Mouse (Mus musculus) heart, adult 2 months (tissue): ENCODE measurements around the gene Serpina5. TPM values are rescaled to one million over a fixed set of nuclear protein-coding genes. Genes with fewer than 3 reads are reported as not detected.

Experiments used
- DNase-seq, 2 experiments: peaks; one replicate each; pipeline ENCODE4 v3.0.0; 2021
- H3K27ac ChIP-seq: fragments of 200-600 bp; 2 replicates; pipeline ENCODE4 v1.8.1; 2022
- H3K27me3 ChIP-seq: fragments of 200-500 bp; 2 replicates; pipeline ENCODE4 v1.6.1; 2012; ENCODE audit warnings: mild to moderate bottlenecking, low read length, inconsistent platforms, mixed read lengths; ENCODE audit not compliant: control insufficient read depth, insufficient read depth
- H3K36me3 ChIP-seq: fragments of 200-500 bp; 2 replicates; pipeline ENCODE4 v1.6.1; 2012; ENCODE audit warnings: low read length, inconsistent platforms; ENCODE audit not compliant: control insufficient read depth, insufficient read depth
- H3K4me1 ChIP-seq: fragments of 200-500 bp; 2 replicates; pipeline ENCODE4 v1.6.1; 2011; ENCODE audit warnings: low read length; ENCODE audit not compliant: control insufficient read depth, insufficient read depth
- H3K4me3 ChIP-seq: fragments of 200-600 bp; 2 replicates; pipeline ENCODE4 v1.8.1; 2022
- H3K79me2 ChIP-seq: fragments of 200-500 bp; replicated peaks from 2 replicates; pipeline ENCODE4 v1.6.1; 2012; ENCODE audit warnings: mild to moderate bottlenecking, inconsistent platforms, low read length, moderate library complexity, mixed read lengths; ENCODE audit not compliant: control insufficient read depth, insufficient read depth
- H3K9ac ChIP-seq: fragments of 200-500 bp; 2 replicates; pipeline ENCODE4 v1.6.1; 2012; ENCODE audit warnings: low read depth, mild to moderate bottlenecking, control low read depth, inconsistent platforms, low read length, mixed read lengths
- CTCF ChIP-seq: fragments of 200-600 bp; IDR thresholded peaks from 2 replicates; pipeline ENCODE4 v1.8.1; 2022; ENCODE audit warnings: antibody characterized with exemption, mild to moderate bottlenecking, moderate library complexity
- EP300 ChIP-seq: fragments of 200-500 bp; IDR thresholded peaks from 2 replicates; pipeline ENCODE4 v1.6.1; 2011; ENCODE audit warnings: low read depth, low read length, control low read depth; ENCODE audit not compliant: insufficient read depth
- POLR2A ChIP-seq: fragments of 200-500 bp; IDR thresholded peaks from 2 replicates; pipeline ENCODE4 v1.6.1; 2011; ENCODE audit warnings: mild to moderate bottlenecking, low read depth, low read length, control low read depth; ENCODE audit not compliant: insufficient read depth
- WGBS: fragments of 180-500 bp; shearing (Covaris S2); methylation state at CpG from one replicate; pipeline ENCODE4 v1.1.7; 2018; 5-methylcytosine and 5-hydroxymethylcytosine counted together
- intact Hi-C: fragments of 180-260 bp; cut with DNase I; formaldehyde crosslinking; loops from one replicate; pipeline ENCODE4 v1.15.1; 2025
- polyA plus RNA-seq: library from polyadenylated mRNA; depleted of rRNA; stranded (reverse); fragments of >200 nt; gene quantifications from 2 replicates; pipeline ENCODE4 v1.2.3, GENCODE M21; 2012; rRNA removed
- total RNA-seq, 2 experiments: library from RNA; stranded (reverse); gene quantifications; 2 replicates each; pipeline ENCODE4 v1.2.3; 2021

Gene Serpina5
- total and polyA plus RNA-seq, 3 experiments, result not detected

DNA sequence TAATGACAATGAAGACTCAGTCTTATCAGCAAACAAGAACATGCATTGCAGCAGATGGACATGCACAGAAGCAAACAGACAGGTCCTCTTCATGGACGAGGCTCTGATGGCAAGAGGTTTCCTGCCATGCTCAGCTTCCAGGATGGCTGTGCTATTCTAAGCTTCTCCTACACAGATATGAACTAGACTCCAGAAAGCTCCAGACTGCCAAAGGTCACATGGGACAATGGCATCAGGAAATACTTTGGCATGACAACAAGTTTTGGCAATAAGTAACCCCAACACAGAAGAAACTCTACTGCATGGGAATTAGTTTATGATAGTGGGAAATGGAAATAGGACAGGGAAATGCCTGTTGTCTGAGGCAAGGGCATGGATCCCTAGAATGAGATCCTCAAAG lies 42.4 kb downstream of the Serpina5 start:
- no peak overlapping the region for H3K4me3 ChIP-seq
- no peaks in the 10 kb centered on the region for H3K36me3 ChIP-seq
- H3K9ac ChIP-seq, result no peak overlapping the region
- TF ChIP-seq CTCF, result no peak
- no peak for TF ChIP-seq POLR2A
- TF ChIP-seq EP300, result no peak
- no peaks in the 10 kb centered on the region; the same call in 1 of the 2 replicates for H3K4me1 ChIP-seq
- no peaks in the 10 kb centered on the region for H3K27me3 ChIP-seq
- DNase-seq, result no peak
- no peaks in the 10 kb centered on the region for H3K79me2 ChIP-seq
- H3K27ac ChIP-seq, result no peak overlapping the region
- intact Hi-C loops, result no loop called here
- WGBS, result 11% methylated on average over 1 of the region's 1 CpGs

DNA sequence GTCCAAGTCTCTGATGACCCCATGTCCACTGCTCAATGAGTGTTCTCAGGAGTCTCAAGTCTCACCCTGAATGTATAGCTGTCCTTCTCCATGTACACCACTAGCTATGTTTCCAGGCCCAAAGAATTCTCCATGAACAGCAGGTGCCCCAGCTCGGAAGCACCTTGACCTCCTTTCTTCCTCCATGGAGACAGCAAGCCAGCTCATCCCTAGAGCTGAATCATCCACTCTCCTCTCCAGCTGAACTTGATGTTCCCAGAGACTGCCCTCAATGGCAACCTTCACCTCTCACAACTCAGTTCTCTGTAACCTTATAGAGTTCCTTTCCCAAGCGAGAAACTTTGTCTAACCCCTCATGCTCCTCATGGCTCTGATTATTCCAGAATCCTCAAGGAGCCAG lies 44.7 kb downstream of the Serpina5 start:
- 90% methylated on average over 2 of the region's 2 CpGs for WGBS
- no peak for TF ChIP-seq CTCF
- no peak for TF ChIP-seq POLR2A
- TF ChIP-seq EP300, result no peak
- Histone ChIP-seq H3K4me1 (no peaks in the 10 kb centered on the region; the same call in 1 of the 2 replicates), H3K27ac (no peak overlapping the region), H3K27me3 (no peaks in the 10 kb centered on the region), H3K36me3 (no peaks in the 10 kb centered on the region), H3K4me3 (no peak overlapping the region), H3K79me2 (no peaks in the 10 kb centered on the region), H3K9ac (no peak overlapping the region)
- intact Hi-C loops, result loop anchor here (5.0 kb wide), 1 partner anchor 247 kb away; no protein-coding TSS in a partner anchor
- DNase-seq, result no peak

GRCm38 (mm10) chr12:104151989-104152388 lies 51.1 kb downstream of the Serpina5 start:
- Histone ChIP-seq H3K27me3 (no peaks in the 10 kb centered on the region), H3K4me1 (no peaks in the 10 kb centered on the region), H3K36me3 (no peaks in the 10 kb centered on the region), H3K27ac (no peak overlapping the region), H3K4me3 (no peak overlapping the region), H3K79me2 (no peaks in the 10 kb centered on the region), H3K9ac (no peak overlapping the region)
- TF ChIP-seq CTCF, result no peak
- intact Hi-C loops, result no loop called here
- DNase-seq, result no peak
- WGBS, result 21% methylated on average over 2 of the region's 2 CpGs

GRCm38 (mm10) chr12:104153041-104153645 lies 52.2 kb downstream of the Serpina5 start:
- H3K27ac ChIP-seq, result no peak overlapping the region
- no peak for DNase-seq

DNA sequence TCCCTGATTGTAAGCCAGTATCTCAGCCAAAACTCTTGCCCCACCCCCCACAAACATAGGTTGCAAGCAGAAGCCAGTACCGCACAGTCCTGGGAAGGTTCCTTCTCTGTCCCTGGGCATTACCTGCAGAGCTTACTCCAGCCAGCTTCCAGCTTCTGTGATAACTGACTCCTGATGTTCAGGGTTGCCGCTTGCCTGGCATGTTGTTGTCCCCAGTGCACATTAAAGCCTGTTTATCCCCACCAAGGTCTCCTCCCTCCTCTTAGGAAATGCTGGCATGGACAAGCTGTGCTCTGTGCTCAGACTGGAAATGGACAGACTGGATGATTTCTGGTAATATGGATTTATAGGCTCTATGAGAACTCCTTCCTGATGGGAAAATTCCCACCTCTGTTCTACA lies 52.7 kb downstream of the Serpina5 start, which contains the start of gene Serpina3c:
TSS of gene Serpina3c (minus strand) at position 215 of the 400 bp plus-strand sequence.
- H3K36me3 ChIP-seq, result no peaks in the 10 kb centered on the region
- no peak within 1 kb of the TSS for H3K9ac ChIP-seq
- WGBS, result 83% methylated on average over 2 of the region's 2 CpGs
- H3K4me3 ChIP-seq, result no peak within 1 kb of the TSS
- no peak within 1 kb of the TSS for H3K27ac ChIP-seq
- no peak for TF ChIP-seq EP300
- TF ChIP-seq POLR2A, result no peak
- TF ChIP-seq CTCF, result no peak
- DNase-seq, result no peak
- intact Hi-C loops, result no loop called here
- H3K4me1 ChIP-seq, result no peaks in the 10 kb centered on the region
- H3K79me2 ChIP-seq, result no peaks in the 10 kb centered on the region
- H3K27me3 ChIP-seq, result no peaks in the 10 kb centered on the region

More at GRCm38 (mm10) chr12:104153041-104153645, 52.2 kb downstream of the Serpina5 start:
- intact Hi-C loops, result no loop called here
- TF ChIP-seq POLR2A (no peak), CTCF (no peak), EP300 (no peak)
- Histone ChIP-seq H3K36me3 (no peaks in the 10 kb centered on the region), H3K4me1 (no peaks in the 10 kb centered on the region), H3K27me3 (no peaks in the 10 kb centered on the region), H3K9ac (no peak overlapping the region), H3K4me3 (no peak overlapping the region), H3K79me2 (no peaks in the 10 kb centered on the region)
- WGBS, result 56% methylated on average over 3 of the region's 3 CpGs

Other genes starting within 250 kb of the Serpina5 start
- gene Serpina1a, start 237.6 kb upstream of the Serpina5 start, total RNA-seq, result not detected
- gene Serpina1a, start 237.6 kb upstream of the Serpina5 start, polyA plus RNA-seq, result 2.4 TPM in 1 of 2 replicates, not detected in the other
- gene Serpina1c, start 196.2 kb upstream of the Serpina5 start, total RNA-seq, result not detected
- 0.14 and 4.2 TPM in 2 replicates for gene Serpina1c, start 196.2 kb upstream of the Serpina5 start, polyA plus RNA-seq
- under 1 TPM in 1 of 2 experiments, not detected in 1; 0.27 TPM for gene Serpina1e, start 142.1 kb upstream of the Serpina5 start, total RNA-seq
- 0.23 and 0.35 TPM in 2 replicates for gene Serpina1e, start 142.1 kb upstream of the Serpina5 start, polyA plus RNA-seq
- not detected for gene Serpina11, start 111.2 kb upstream of the Serpina5 start, total RNA-seq
- gene Serpina11, start 111.2 kb upstream of the Serpina5 start, polyA plus RNA-seq, result not detected in 2 replicates
- gene Serpina9, start 87.4 kb upstream of the Serpina5 start, total RNA-seq, result not detected
- 0.62 TPM in 1 of 2 replicates, not detected in the other for gene Serpina9, start 87.4 kb upstream of the Serpina5 start, polyA plus RNA-seq
- gene Serpina12, start 56.7 kb upstream of the Serpina5 start, total RNA-seq, result not detected
- gene Serpina12, start 56.7 kb upstream of the Serpina5 start, polyA plus RNA-seq, result not detected in 2 replicates
- gene Serpina3a, start 11.6 kb downstream of the Serpina5 start, total RNA-seq, result not detected
- not detected in 2 replicates for gene Serpina3a, start 11.6 kb downstream of the Serpina5 start, polyA plus RNA-seq
- gene Serpina3b, start 26.9 kb downstream of the Serpina5 start, total RNA-seq, result not detected
- gene Serpina3b, start 26.9 kb downstream of the Serpina5 start, polyA plus RNA-seq, result 0.06 TPM in 1 of 2 replicates, not detected in the other
- 1 to 10 TPM in 1 of 2 experiments, under 1 TPM in 1; 0.45 to 1.5 TPM for gene Serpina3c, start 52.8 kb downstream of the Serpina5 start, total RNA-seq
- gene Serpina3c, start 52.8 kb downstream of the Serpina5 start, polyA plus RNA-seq, result 0.61 and 1.3 TPM in 2 replicates
- gene Serpina3f, start 113.4 kb downstream of the Serpina5 start, total RNA-seq, result under 1 TPM in 1 of 2 experiments, not detected in 1; 0.26 TPM
- 0.04 TPM in 1 of 2 replicates, not detected in the other for gene Serpina3f, start 113.4 kb downstream of the Serpina5 start, polyA plus RNA-seq
- gene Serpina3g, start 135.1 kb downstream of the Serpina5 start, total RNA-seq, result 1 to 10 TPM; 1.1 to 1.6 TPM
- gene Serpina3g, start 135.1 kb downstream of the Serpina5 start, polyA plus RNA-seq, result 0.59 and 2.0 TPM in 2 replicates
- gene Serpina3i, start 162.0 kb downstream of the Serpina5 start, total RNA-seq, result under 1 TPM in 1 of 2 experiments, not detected in 1; 0.94 TPM
- gene Serpina3i, start 162.0 kb downstream of the Serpina5 start, polyA plus RNA-seq, result 0.10 and 0.12 TPM in 2 replicates
- gene Serpina3j, start 213.4 kb downstream of the Serpina5 start, total RNA-seq, result not detected
- gene Serpina3j, start 213.4 kb downstream of the Serpina5 start, polyA plus RNA-seq, result not detected in 2 replicates
- under 1 TPM; 0.14 to 0.34 TPM for gene Serpina3k, start 237.4 kb downstream of the Serpina5 start, total RNA-seq
- gene Serpina3k, start 237.4 kb downstream of the Serpina5 start, polyA plus RNA-seq, result 2.3 TPM in 1 of 2 replicates, not detected in the other
- not detected for gene Serpina3m, start 237.4 kb downstream of the Serpina5 start, total RNA-seq
- gene Serpina3m, start 237.4 kb downstream of the Serpina5 start, polyA plus RNA-seq, result 0.12 TPM in 1 of 2 replicates, not detected in the other